Mouse (Mus musculus): ENCODE measurements around the gene Sh2d4b.

DNA sequence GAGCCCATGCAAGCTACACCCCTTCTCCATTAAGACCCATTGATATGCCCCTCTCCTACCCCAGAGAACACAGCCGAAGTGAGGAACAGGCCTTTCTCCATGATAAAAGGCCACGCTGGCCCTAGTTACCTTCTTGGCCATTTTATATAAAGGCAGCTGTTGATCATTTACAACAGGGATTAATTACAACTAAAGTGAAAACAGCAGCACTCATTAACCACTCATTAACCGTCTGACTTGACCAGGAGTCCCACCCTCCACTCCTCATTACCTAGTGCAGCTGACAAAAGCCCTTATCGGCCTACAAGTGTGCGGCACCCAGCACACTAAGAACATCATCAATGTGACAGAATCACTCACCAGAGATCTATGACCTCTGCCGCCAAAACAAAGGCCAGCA lies 20.6 kb upstream of the Sh2d4b start:
- TF ChIP-seq RCOR1 (IDR thresholded peaks at IDR 0.05; ENCODE audit: low read depth, low read length) = no peak
- TF ChIP-seq E2F4 (IDR thresholded peaks at IDR 0.05; ENCODE audit: borderline replicate concordance, low read depth, low read length) = no peak
- TF ChIP-seq EP300 (IDR thresholded peaks at IDR 0.05; ENCODE audit: low read depth in 1 of 2, low read length in 2 of 2) = no peak
- no peak for TF ChIP-seq ZNF384 (IDR thresholded peaks at IDR 0.05; ENCODE audit: low read depth, low read length)
- no peak for TF ChIP-seq ZC3H11A (IDR thresholded peaks at IDR 0.05; ENCODE audit: low read depth, low read length)
- no peak for TF ChIP-seq BHLHE40 (IDR thresholded peaks at IDR 0.05; ENCODE audit: borderline replicate concordance, low read depth, low read length)
- TF ChIP-seq MXI1 (IDR thresholded peaks at IDR 0.05; ENCODE audit: low read depth, low read length) = no peak
- TF ChIP-seq CTCF (IDR thresholded peaks at IDR 0.05 in 2 of 3, conservative IDR thresholded peaks at IDR 0.05 in 1 of 3; ENCODE audit: control insufficient read depth in 1 of 3, insufficient read depth in 1 of 3, low read depth in 2 of 3, low read length in 3 of 3, poor library complexity in 1 of 3, severe bottlenecking in 1 of 3) = no peak
- TF ChIP-seq GATA1 (IDR thresholded peaks at IDR 0.05; ENCODE audit: low read depth, low read length) = no peak
- TF ChIP-seq SMC3 (IDR thresholded peaks at IDR 0.05; ENCODE audit: low read depth, low read length) = no peak
- TF ChIP-seq KAT2A (conservative IDR thresholded peaks at IDR 0.05; ENCODE audit: low read depth, low read length) = no peak
- TF ChIP-seq TAL1 (IDR thresholded peaks at IDR 0.05; ENCODE audit: low read length) = no peak
- TF ChIP-seq POLR2A (IDR thresholded peaks at IDR 0.05; ENCODE audit: control insufficient read depth in 1 of 2, insufficient read depth in 1 of 2, low read depth in 1 of 2, low read length in 2 of 2, poor library complexity in 1 of 2) = no peak
- TF ChIP-seq JUND (IDR thresholded peaks at IDR 0.05; ENCODE audit: low read depth, low read length) = no peak
